7 mouse cellular contexts compared by ENCODE assay signal in genomic region chr14:30515931-30516723, GRCm38 (mm10). TPM values are rescaled to one million over a fixed set of nuclear protein-coding genes. Genes with fewer than 3 reads are reported as not detected.
DNase-seq lines count a peak whose midpoint lies in the region; ATAC-seq and TF ChIP-seq lines count a peak whose summit lies in the region.

No protein-coding gene starts in this region.

- 0 out of 2 replicates have a peak, but pooled peaks have one; percentile 27 for ATAC-seq in midbrain, embryonic 13.5 days
- no peak for ATAC-seq in midbrain, embryonic 11.5 days (ENCODE audit: low FRiP score)
- ATAC-seq in hindbrain, postnatal 0 days, result peak; percentile 70; the same call in 1 of the 2 replicates

- no peak for DNase-seq in midbrain, embryonic 11.5 days (ENCODE audit: low spot score, missing footprints)
- DNase-seq in c-Kit-positive CD71-positive TER-119-positive erythroid progenitor cells, embryonic 14.5 days (ENCODE audit: low spot score), result peak; percentile 34
- DNase-seq in hindbrain, postnatal 0 days (ENCODE audit: low spot score), result peak; percentile 71
- peak; percentile 14 for DNase-seq in naive thymus-derived CD4-positive, alpha-beta T cell, adult 2 months (ENCODE audit: low read depth)
- no peak for DNase-seq in gastrocnemius, postnatal 25 days
- DNase-seq in gastrocnemius, adult 8-10 months (ENCODE audit: low spot score in 2 of 2), result no peak

- H3K36me3 ChIP-seq in midbrain, embryonic 13.5 days, result peaks cover 64% of the 10 kb centered on the region
- peaks cover 26% of the 10 kb centered on the region for H3K36me3 ChIP-seq in midbrain, embryonic 11.5 days (ENCODE audit: control insufficient read depth, insufficient read depth, low read length)
- H3K36me3 ChIP-seq in hindbrain, postnatal 0 days (ENCODE audit: insufficient read depth, low read length), result peaks cover 29% of the 10 kb centered on the region

- no peaks in the 10 kb centered on the region for H3K4me1 ChIP-seq in midbrain, embryonic 13.5 days (replicated peaks)
- H3K4me1 ChIP-seq in midbrain, embryonic 11.5 days (ENCODE audit: control insufficient read depth, insufficient read depth, low read length), result no peaks in the 10 kb centered on the region
- H3K4me1 ChIP-seq in hindbrain, postnatal 0 days (ENCODE audit: insufficient read depth, low read length), result no peaks in the 10 kb centered on the region

- no peak overlapping the region for H3K27ac ChIP-seq in midbrain, embryonic 13.5 days
- H3K27ac ChIP-seq in midbrain, embryonic 11.5 days (ENCODE audit: low read depth, low read length), result no peak overlapping the region
- no peak overlapping the region for H3K27ac ChIP-seq in hindbrain, postnatal 0 days

- 95% methylated on average over 13 of the region's 13 CpGs for WGBS in midbrain, embryonic 13.5 days
- 93% methylated on average over 13 of the region's 13 CpGs for WGBS in midbrain, embryonic 11.5 days
- WGBS in hindbrain, postnatal 0 days, result 76% methylated on average over 13 of the region's 13 CpGs

- no peaks in the 10 kb centered on the region for H3K9me3 ChIP-seq in midbrain, embryonic 13.5 days
- no peaks in the 10 kb centered on the region for H3K9me3 ChIP-seq in midbrain, embryonic 11.5 days (ENCODE audit: control insufficient read depth, low read length)
- no peaks in the 10 kb centered on the region for H3K9me3 ChIP-seq in hindbrain, postnatal 0 days (ENCODE audit: low read length)

- no peak overlapping the region for H3K4me3 ChIP-seq in midbrain, embryonic 13.5 days (replicated peaks)
- no peak overlapping the region for H3K4me3 ChIP-seq in midbrain, embryonic 11.5 days (ENCODE audit: low read depth, low read length)
- no peak overlapping the region for H3K4me3 ChIP-seq in hindbrain, postnatal 0 days (ENCODE audit: low read length)

- H3K9ac ChIP-seq in midbrain, embryonic 13.5 days (replicated peaks), result no peak overlapping the region
- no peak overlapping the region for H3K9ac ChIP-seq in midbrain, embryonic 11.5 days (ENCODE audit: low read length)
- H3K9ac ChIP-seq in hindbrain, postnatal 0 days (replicated peaks; ENCODE audit: low read length), result no peak overlapping the region

- H3K4me2 ChIP-seq in midbrain, embryonic 13.5 days (replicated peaks), result no peak overlapping the region
- H3K4me2 ChIP-seq in midbrain, embryonic 11.5 days, result no peak overlapping the region
- no peak overlapping the region for H3K4me2 ChIP-seq in hindbrain, postnatal 0 days (ENCODE audit: low read depth, low read length)

- TF ChIP-seq CTCF in hindbrain, postnatal 0 days (IDR thresholded peaks at IDR 0.05; ENCODE audit: low read depth), result peak; percentile 76

- no peaks in the 10 kb centered on the region for H3K27me3 ChIP-seq in midbrain, embryonic 13.5 days
- H3K27me3 ChIP-seq in midbrain, embryonic 11.5 days (ENCODE audit: control insufficient read depth, insufficient read depth, low read length), result no peaks in the 10 kb centered on the region
- H3K27me3 ChIP-seq in hindbrain, postnatal 0 days (ENCODE audit: insufficient read depth, low read length), result no peaks in the 10 kb centered on the region

RNA-seq across cellular contexts. Expression of gene Cacna1d, which starts 24.9 kb away (rescaled TPM):
- 5.5 and 5.6 TPM in 2 replicates for polyA plus RNA-seq in midbrain, embryonic 13.5 days (2015; fragmentation: Nextera tagmentation; extraction: Ambion mirVana)
- 0.89 and 1.0 TPM in 2 replicates for polyA plus RNA-seq in midbrain, embryonic 11.5 days (2014; fragmentation: Nextera tagmentation; extraction: Ambion mirVana)
- 22.0 and 27.6 TPM in 2 replicates for total RNA-seq in hindbrain, postnatal 0 days (2014; rRNA removed)
- 6.1 and 6.9 TPM in 2 replicates for polyA plus RNA-seq in hindbrain, postnatal 0 days (2015; fragmentation: Nextera tagmentation; extraction: Ambion mirVana)
- under 1 TPM; 0.27 to 0.64 TPM for total RNA-seq in gastrocnemius, postnatal 25 days (2021)
- total RNA-seq in gastrocnemius, adult 8-10 months (2022), result under 1 TPM in 3 of 4 experiments, not detected in 1; 0.05 to 0.19 (median 0.19) TPM

RNA-seq across cellular contexts. Expression of gene Tkt, which starts 32.0 kb away (rescaled TPM):
- polyA plus RNA-seq in midbrain, embryonic 13.5 days (2015; fragmentation: Nextera tagmentation; extraction: Ambion mirVana), result 210 and 213 TPM in 2 replicates
- polyA plus RNA-seq in midbrain, embryonic 11.5 days (2014; fragmentation: Nextera tagmentation; extraction: Ambion mirVana), result 135 and 154 TPM in 2 replicates
- 388 and 429 TPM in 2 replicates for total RNA-seq in hindbrain, postnatal 0 days (2014; rRNA removed)
- polyA plus RNA-seq in hindbrain, postnatal 0 days (2015; fragmentation: Nextera tagmentation; extraction: Ambion mirVana), result 248 and 258 TPM in 2 replicates
- total RNA-seq in gastrocnemius, postnatal 25 days (2021), result 10 to 100 TPM in 1 of 2 experiments, 1 to 10 TPM in 1; 9.1 to 25.6 TPM
- total RNA-seq in gastrocnemius, adult 8-10 months (2022), result 10 to 100 TPM in 3 of 4 experiments, 1 to 10 TPM in 1; 5.8 to 10.9 (median 10.6) TPM

RNA-seq across cellular contexts. Expression of gene Dcp1a, which starts 36.8 kb away (rescaled TPM):
- 22.5 and 23.2 TPM in 2 replicates for polyA plus RNA-seq in midbrain, embryonic 13.5 days (2015; fragmentation: Nextera tagmentation; extraction: Ambion mirVana)
- polyA plus RNA-seq in midbrain, embryonic 11.5 days (2014; fragmentation: Nextera tagmentation; extraction: Ambion mirVana), result 25.2 and 25.3 TPM in 2 replicates
- 23.5 and 23.6 TPM in 2 replicates for total RNA-seq in hindbrain, postnatal 0 days (2014; rRNA removed)
- polyA plus RNA-seq in hindbrain, postnatal 0 days (2015; fragmentation: Nextera tagmentation; extraction: Ambion mirVana), result 9.9 and 10.9 TPM in 2 replicates
- total RNA-seq in gastrocnemius, postnatal 25 days (2021), result 1 to 10 TPM; 8.0 to 8.4 TPM
- 1 to 10 TPM; 5.0 to 8.4 (median 7.7) TPM for total RNA-seq in gastrocnemius, adult 8-10 months (2022)

Comparison
In these comparisons a context has a peak if more than half of its experiments do, and no peak if none do; other contexts are left out.
1. DNase-seq: peak in c-Kit-positive CD71-positive TER-119-positive erythroid progenitor cells, embryonic 14.5 days (single experiment), hindbrain, postnatal 0 days (single experiment) and naive thymus-derived CD4-positive, alpha-beta T cell, adult 2 months (single experiment); none in midbrain, embryonic 11.5 days (single experiment), gastrocnemius, postnatal 25 days (single experiment) and gastrocnemius, adult 8-10 months (0 of 2).
2. RNA of gene Cacna1d, which starts 24.9 kb away (total RNA-seq): 22.0 to 27.6 TPM in hindbrain, postnatal 0 days; 0.27 to 0.64 TPM in gastrocnemius, postnatal 25 days and 0.05 to 0.19 TPM in gastrocnemius, adult 8-10 months; every median in the first group is over 10 times any median in the second.
3. RNA of gene Tkt, which starts 32.0 kb away (total RNA-seq): 388 to 429 TPM in hindbrain, postnatal 0 days; 9.1 to 25.6 TPM in gastrocnemius, postnatal 25 days and 5.8 to 10.9 TPM in gastrocnemius, adult 8-10 months; every median in the first group is over 10 times any median in the second.